Mouse (Mus musculus): ENCODE measurements around the gene Trim44. TPM values are rescaled to one million over a fixed set of nuclear protein-coding genes. Genes with fewer than 3 reads are reported as not detected.

The Trim44 gene
- polyA plus RNA-seq, 1 experiment from 2014 or later, result 29.9 TPM

Other genes with a start within 250 kb of the Trim44 start
- 52.4 and 53.3 TPM in 2 replicates for gene Ldlrad3, start 221.4 kb downstream of the Trim44 start, polyA plus RNA-seq (2015; fragmentation: Nextera tagmentation; extraction: Ambion mirVana)
- gene Fjx1, start 44.7 kb upstream of the Trim44 start, polyA plus RNA-seq (2015; fragmentation: Nextera tagmentation; extraction: Ambion mirVana), result 14.1 and 16.7 TPM in 2 replicates
- 7.5 and 9.5 TPM in 2 replicates for gene Pamr1, start 142.2 kb upstream of the Trim44 start, polyA plus RNA-seq (2015; fragmentation: Nextera tagmentation; extraction: Ambion mirVana)